Mouse (Mus musculus) G1E-ER4 (cell line): ENCODE measurements around the gene Cyp2s1. TPM values are rescaled to one million over a fixed set of nuclear protein-coding genes. Genes with fewer than 3 reads are reported as not detected.

Experiments used
- GATA1 ChIP-seq: IDR thresholded peaks from one replicate; pipeline ENCODE4 v1.8.0; 2012; ENCODE audit warnings: low read length, inconsistent platforms
- polyA plus RNA-seq: library from polyadenylated mRNA; stranded (reverse); fragments of >175 nt; gene quantifications from 2 replicates; pipeline ENCODE4 v1.2.3, GENCODE M21; 2012

The Cyp2s1 gene
- polyA plus RNA-seq, 1 experiment, result not detected

- TF ChIP-seq GATA1, result no peak
Measured at GRCm38 (mm10) chr7:25790615-25791014, 26.1 kb downstream of the Cyp2s1 start.

GRCm38 (mm10) chr7:25789129-25789440 is 27.6 kb downstream of the Cyp2s1 start:
- TF ChIP-seq GATA1, result no peak

GRCm38 (mm10) chr7:25788220-25789128 is 28.2 kb downstream of the Cyp2s1 start, which contains the start of gene Axl:
Gene Axl (minus strand): TSS chr7:25788705.
- no peak for TF ChIP-seq GATA1

- TF ChIP-seq GATA1, result no peak
Measured at GRCm38 (mm10) chr7:25787456-25788219, 29.1 kb downstream of the Cyp2s1 start.

GRCm38 (mm10) chr7:25786974-25787373 is 29.7 kb downstream of the Cyp2s1 start:
- TF ChIP-seq GATA1, result no peak

GRCm38 (mm10) chr7:25785752-25786151 is 31.0 kb downstream of the Cyp2s1 start:
- TF ChIP-seq GATA1, result no peak

- TF ChIP-seq GATA1, result no peak
Measured at GRCm38 (mm10) chr7:25784808-25785207, 31.9 kb downstream of the Cyp2s1 start.

- TF ChIP-seq GATA1, result no peak
Measured at GRCm38 (mm10) chr7:25783746-25784145, 33.0 kb downstream of the Cyp2s1 start.

- no peak for TF ChIP-seq GATA1
Measured at GRCm38 (mm10) chr7:25782744-25783143, 34.0 kb downstream of the Cyp2s1 start.

- TF ChIP-seq GATA1, result no peak
Measured at GRCm38 (mm10) chr7:25781937-25782610, 34.6 kb downstream of the Cyp2s1 start.

GRCm38 (mm10) chr7:25781321-25781936 is 35.3 kb downstream of the Cyp2s1 start:
- no peak for TF ChIP-seq GATA1

- TF ChIP-seq GATA1, result no peak
Measured at GRCm38 (mm10) chr7:25780753-25781152, 36.0 kb downstream of the Cyp2s1 start.

GRCm38 (mm10) chr7:25780021-25780420 is 36.7 kb downstream of the Cyp2s1 start:
- TF ChIP-seq GATA1, result no peak

- TF ChIP-seq GATA1, result no peak
Measured at GRCm38 (mm10) chr7:25768229-25768628, 48.5 kb downstream of the Cyp2s1 start.

GRCm38 (mm10) chr7:25766108-25766507 is 50.6 kb downstream of the Cyp2s1 start:
- no peak for TF ChIP-seq GATA1
